Mouse (Mus musculus) MEL (cell line): ENCODE results near the gene Gli3. TPM values are rescaled to one million over a fixed set of nuclear protein-coding genes. Genes with fewer than 3 reads are reported as not detected.

Experiments used
- DNase-seq: peaks from one replicate; pipeline ENCODE4 v3.0.0; 2011; ENCODE audit warnings: low read depth, low spot score
- H3K27ac ChIP-seq: 2 replicates; pipeline ENCODE4 v1.5.1; 2012; ENCODE audit warnings: low read depth, mild to moderate bottlenecking, control low read depth, low read length, moderate library complexity; ENCODE audit not compliant: control insufficient read depth
- H3K27me3 ChIP-seq, 2 experiments: fragments of 150-350 bp in 1 of 2; sonication (generic) in 1 of 2; 2 replicates each; pipeline ENCODE4 v1.6.1; 2012; ENCODE audit warnings: low read length in 2 of 2, mild to moderate bottlenecking in 2 of 2, improper control_type of control experiment in 1 of 2, moderate library complexity in 1 of 2; ENCODE audit not compliant: insufficient read depth in 2 of 2, control insufficient read depth in 1 of 2
- H3K36me3 ChIP-seq, 2 experiments: 2 replicates each; pipeline ENCODE4 v1.6.1; 2012 to 2014; ENCODE audit warnings: low read length in 2 of 2, improper control_type of control experiment in 1 of 2, inconsistent platforms in 1 of 2, mild to moderate bottlenecking in 1 of 2; ENCODE audit not compliant: insufficient read depth in 2 of 2, control insufficient read depth in 1 of 2
- H3K4me1 ChIP-seq, 2 experiments: fragments of 150-350 bp in 1 of 2; sonication (generic) in 1 of 2; 2 replicates each; pipeline ENCODE4 v1.6.1; 2012; ENCODE audit warnings: low read length in 2 of 2, improper control_type of control experiment in 1 of 2, mild to moderate bottlenecking in 1 of 2; ENCODE audit not compliant: insufficient read depth in 2 of 2, control insufficient read depth in 1 of 2
- H3K4me3 ChIP-seq, 2 experiments: fragments of 150-350 bp in 1 of 2; sonication (generic) in 1 of 2; 2 replicates each; pipeline ENCODE4 v1.5.1; 2012; ENCODE audit warnings: low read depth in 2 of 2, low read length in 2 of 2, mild to moderate bottlenecking in 2 of 2, moderate library complexity in 2 of 2, control low read depth in 1 of 2, improper control_type of control experiment in 1 of 2; ENCODE audit not compliant: control insufficient read depth in 1 of 2, insufficient read depth in 1 of 2
- H3K79me2 ChIP-seq: 2 replicates; pipeline ENCODE4 v1.6.1; 2012; ENCODE audit warnings: mild to moderate bottlenecking, low read length, moderate library complexity; ENCODE audit not compliant: control insufficient read depth, poor library complexity, insufficient read depth
- H3K9ac ChIP-seq: 2 replicates; pipeline ENCODE4 v1.6.1; 2012; ENCODE audit warnings: low read depth, mild to moderate bottlenecking, control low read depth, low read length, moderate library complexity; ENCODE audit not compliant: control insufficient read depth, poor library complexity, severe bottlenecking
- H3K9me3 ChIP-seq: fragments of 150-350 bp; sonication (generic); replicated peaks from 2 replicates; pipeline ENCODE4 v1.6.1; 2012; ENCODE audit warnings: mild to moderate bottlenecking, low read length, improper control_type of control experiment, moderate library complexity; ENCODE audit not compliant: insufficient read depth
- CHD2 ChIP-seq: IDR thresholded peaks from 2 replicates; pipeline ENCODE4 v1.6.1; 2011; ENCODE audit warnings: low read length, improper control_type of control experiment
- CTCF ChIP-seq, 3 experiments: IDR thresholded peaks in 2 of 3; conservative IDR thresholded peaks in 1 of 3; 2 replicates each; pipeline ENCODE4 v1.5.1; 2011 to 2012; ENCODE audit warnings: low read length in 3 of 3, low read depth in 2 of 3, mild to moderate bottlenecking in 2 of 3, improper control_type of control experiment in 1 of 3, inconsistent platforms in 1 of 3, mixed read lengths in 1 of 3, moderate library complexity in 1 of 3; ENCODE audit not compliant: control insufficient read depth in 1 of 3, insufficient read depth in 1 of 3, poor library complexity in 1 of 3, severe bottlenecking in 1 of 3
- E2F4 ChIP-seq: IDR thresholded peaks from 2 replicates; pipeline ENCODE4 v1.6.1; 2011; ENCODE audit warnings: low read depth, low read length, improper control_type of control experiment, borderline replicate concordance
- ELF1 ChIP-seq: IDR thresholded peaks from 2 replicates; pipeline ENCODE4 v1.6.1; 2014; ENCODE audit warnings: low read depth, mild to moderate bottlenecking, inconsistent platforms, low read length, improper control_type of control experiment, moderate library complexity
- EP300 ChIP-seq, 2 experiments: IDR thresholded peaks; 2 replicates each; pipeline ENCODE4 v1.6.1; 2011; ENCODE audit warnings: improper control_type of control experiment in 2 of 2, low read length in 2 of 2, low read depth in 1 of 2, mild to moderate bottlenecking in 1 of 2
- GABPA ChIP-seq: IDR thresholded peaks from 2 replicates; pipeline ENCODE4 v1.6.1; 2012; ENCODE audit warnings: low read depth, mild to moderate bottlenecking, inconsistent platforms, low read length, improper control_type of control experiment, moderate library complexity
- GATA1 ChIP-seq: IDR thresholded peaks from 2 replicates; pipeline ENCODE4 v1.6.1; 2011; ENCODE audit warnings: low read depth, low read length, improper control_type of control experiment
- HCFC1 ChIP-seq: IDR thresholded peaks from 2 replicates; pipeline ENCODE4 v1.6.1; 2012; ENCODE audit warnings: low read depth, mild to moderate bottlenecking, inconsistent platforms, low read length, improper control_type of control experiment, moderate library complexity
- JUND ChIP-seq: IDR thresholded peaks from 2 replicates; pipeline ENCODE4 v1.6.1; 2011; ENCODE audit warnings: low read depth, mild to moderate bottlenecking, improper control_type of control experiment, low read length
- MAFK ChIP-seq: IDR thresholded peaks from 2 replicates; pipeline ENCODE4 v1.6.1; 2011; ENCODE audit warnings: low read depth, mild to moderate bottlenecking, low read length, improper control_type of control experiment, borderline replicate concordance
- MAX ChIP-seq: IDR thresholded peaks from 2 replicates; pipeline ENCODE4 v1.6.1; 2011; ENCODE audit warnings: low read length, improper control_type of control experiment
- MEF2A ChIP-seq: IDR thresholded peaks from 2 replicates; pipeline ENCODE4 v1.6.1; 2014; ENCODE audit warnings: low read depth, mild to moderate bottlenecking, inconsistent platforms, low read length, improper control_type of control experiment; ENCODE audit not compliant: poor library complexity, insufficient replicate concordance, severe bottlenecking; ENCODE audit errors: extremely low read depth
- MXI1 ChIP-seq: IDR thresholded peaks from 2 replicates; pipeline ENCODE4 v1.6.1; 2011; ENCODE audit warnings: mild to moderate bottlenecking, low read depth, low read length, improper control_type of control experiment
- MYB ChIP-seq: IDR thresholded peaks from 2 replicates; pipeline ENCODE4 v1.6.1; 2011; ENCODE audit warnings: mild to moderate bottlenecking, low read depth, low read length, improper control_type of control experiment
- MYC ChIP-seq: IDR thresholded peaks from 2 replicates; pipeline ENCODE4 v1.6.1; 2011; ENCODE audit warnings: low read depth, mild to moderate bottlenecking, low read length, improper control_type of control experiment, moderate library complexity
- NELFE ChIP-seq: IDR thresholded peaks from 2 replicates; pipeline ENCODE4 v1.6.1; 2011; ENCODE audit warnings: low read depth, low read length, improper control_type of control experiment
- NRF1 ChIP-seq: IDR thresholded peaks from 2 replicates; pipeline ENCODE4 v1.6.1; 2014; ENCODE audit warnings: low read depth, mild to moderate bottlenecking, inconsistent platforms, low read length, improper control_type of control experiment, moderate library complexity; ENCODE audit not compliant: poor library complexity, insufficient read depth, severe bottlenecking
- POLR2A ChIP-seq, 2 experiments: IDR thresholded peaks; 2 replicates each; pipeline ENCODE4 v1.6.1; 2011 to 2012; ENCODE audit warnings: low read length in 2 of 2, mild to moderate bottlenecking in 2 of 2, control low read depth in 1 of 2, improper control_type of control experiment in 1 of 2, low read depth in 1 of 2, moderate library complexity in 1 of 2; ENCODE audit not compliant: control insufficient read depth in 1 of 2, insufficient read depth in 1 of 2, poor library complexity in 1 of 2
- RAD21 ChIP-seq: IDR thresholded peaks from 2 replicates; pipeline ENCODE4 v1.6.1; 2011; ENCODE audit warnings: mild to moderate bottlenecking, low read depth, low read length, improper control_type of control experiment
- SMC3 ChIP-seq: IDR thresholded peaks from 2 replicates; pipeline ENCODE4 v1.6.1; 2011; ENCODE audit warnings: low read depth, low read length, improper control_type of control experiment
- TBP ChIP-seq: IDR thresholded peaks from 2 replicates; pipeline ENCODE4 v1.8.0; 2011; ENCODE audit warnings: low read depth, low read length, improper control_type of control experiment
- TCF12 ChIP-seq: IDR thresholded peaks from 2 replicates; pipeline ENCODE4 v1.6.1; 2014; ENCODE audit warnings: low read depth, mild to moderate bottlenecking, inconsistent platforms, low read length, improper control_type of control experiment, moderate library complexity
- USF1 ChIP-seq: IDR thresholded peaks from 2 replicates; pipeline ENCODE4 v1.6.1; 2014; ENCODE audit warnings: low read depth, mild to moderate bottlenecking, inconsistent platforms, low read length, improper control_type of control experiment, moderate library complexity
- USF2 ChIP-seq, 2 experiments: IDR thresholded peaks; 2 replicates each; pipeline ENCODE4 v1.6.1; 2011 to 2012; ENCODE audit warnings: improper control_type of control experiment in 2 of 2, low read length in 2 of 2, borderline replicate concordance in 1 of 2, inconsistent platforms in 1 of 2, low read depth in 1 of 2, mild to moderate bottlenecking in 1 of 2; ENCODE audit not compliant: insufficient read depth in 1 of 2
- ZKSCAN1 ChIP-seq: IDR thresholded peaks from 2 replicates; pipeline ENCODE4 v1.6.1; 2012; ENCODE audit warnings: low read depth, mild to moderate bottlenecking, inconsistent platforms, low read length, improper control_type of control experiment, moderate library complexity
- ZNF384 ChIP-seq: IDR thresholded peaks from 2 replicates; pipeline ENCODE4 v1.6.1; 2012; ENCODE audit warnings: low read depth, mild to moderate bottlenecking, inconsistent platforms, low read length, improper control_type of control experiment
- polyA plus RNA-seq, 2 experiments: library from polyadenylated mRNA; stranded (reverse) in 1 of 2; unstranded in 1 of 2; fragments of >175 nt in 1 of 2; fragments of >200 nt in 1 of 2; gene quantifications; 2 replicates each; pipeline versions ENCODE4 v1.2.1 to v1.2.4; 2012; ENCODE audit warnings: low replicate concordance in 2 of 2, low read depth in 1 of 2; ENCODE audit not compliant: insufficient read length in 2 of 2, insufficient read depth in 1 of 2, missing spikeins in 1 of 2
- total RNA-seq: library from RNA; depleted of rRNA; stranded (reverse); fragments of 300-350 nt; gene quantifications from 2 replicates; pipeline ENCODE4 v1.2.3, GENCODE M21; 2012

The Gli3 gene
- total and polyA plus RNA-seq, 3 experiments: not detected

DNA sequence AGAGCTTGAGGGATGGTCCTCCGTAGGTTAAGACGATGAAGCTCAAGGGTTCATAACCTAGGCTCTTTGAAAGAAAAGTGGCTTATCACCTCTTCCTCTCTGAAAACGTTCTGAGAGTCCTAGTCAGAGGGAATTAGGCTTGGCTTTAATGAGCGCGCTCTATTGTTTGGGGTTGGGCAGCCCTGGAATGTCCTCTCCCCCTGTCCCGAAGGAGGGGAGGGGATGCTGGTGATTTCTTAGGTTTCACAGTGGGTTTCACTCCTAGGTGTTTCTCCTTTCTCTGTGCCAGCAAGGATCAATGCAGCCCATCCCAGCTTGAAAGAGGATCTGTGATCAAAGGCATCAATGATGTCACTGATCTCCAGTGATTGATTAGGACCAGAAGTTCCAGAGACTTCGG lies 24.3 kb downstream of the Gli3 start:
- no peaks in the 10 kb centered on the region for H3K9me3 ChIP-seq
- no peak for DNase-seq
- TF ChIP-seq ELF1 (no peak), RAD21 (no peak), MAFK (no peak), NRF1 (no peak), SMC3 (no peak), HCFC1 (no peak), USF2 (IDR thresholded peaks at IDR 0.05; ENCODE audit: borderline replicate concordance in 1 of 2, insufficient read depth in 1 of 2, low read depth in 1 of 2, low read length in 2 of 2) (no peak), MAX (no peak), ZKSCAN1 (no peak), MYC (no peak), TBP (no peak), JUND (no peak), TCF12 (no peak), NELFE (no peak), CHD2 (no peak), GABPA (no peak), MEF2A (no peak), E2F4 (no peak), GATA1 (no peak)
- no peaks in the 10 kb centered on the region for H3K79me2 ChIP-seq
- no peaks in the 10 kb centered on the region for H3K36me3 ChIP-seq
- no peak overlapping the region for H3K27ac ChIP-seq
- no peaks in the 10 kb centered on the region for H3K4me1 ChIP-seq
- H3K4me3 ChIP-seq: no peak overlapping the region
- H3K9ac ChIP-seq: no peak overlapping the region
- H3K27me3 ChIP-seq: no peaks in the 10 kb centered on the region

DNA sequence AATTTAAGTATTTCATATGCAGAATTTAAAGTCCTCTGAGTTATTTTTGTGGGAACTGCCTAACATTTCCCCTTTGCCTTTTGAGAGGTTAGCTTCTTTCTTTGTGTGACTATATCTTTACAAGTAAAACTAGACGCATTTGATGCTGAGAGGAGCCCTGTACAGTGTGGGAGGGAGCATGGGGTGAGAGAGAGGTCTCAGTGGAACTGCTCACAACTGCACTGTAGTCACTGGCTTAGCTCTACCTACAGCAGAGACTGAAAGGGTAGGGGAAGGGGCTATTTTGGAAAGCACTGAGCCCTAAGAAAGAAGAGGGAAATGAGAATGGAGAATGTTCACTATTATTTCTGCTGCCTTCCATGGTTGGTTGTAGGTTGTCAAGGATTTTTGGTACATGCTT lies 25.0 kb downstream of the Gli3 start:
- Histone ChIP-seq H3K27ac (no peak overlapping the region), H3K4me1 (no peaks in the 10 kb centered on the region), H3K79me2 (no peaks in the 10 kb centered on the region), H3K9me3 (no peaks in the 10 kb centered on the region), H3K27me3 (no peaks in the 10 kb centered on the region), H3K4me3 (no peak overlapping the region), H3K9ac (no peak overlapping the region), H3K36me3 (no peaks in the 10 kb centered on the region)
- TF ChIP-seq EP300 (IDR thresholded peaks at IDR 0.05; ENCODE audit: low read depth in 1 of 2, low read length in 2 of 2) (no peak), MAFK (no peak), ZNF384 (no peak), GABPA (no peak), CTCF (IDR thresholded peaks at IDR 0.05 in 2 of 3, conservative IDR thresholded peaks at IDR 0.05 in 1 of 3; ENCODE audit: control insufficient read depth in 1 of 3, insufficient read depth in 1 of 3, low read depth in 2 of 3, low read length in 3 of 3, poor library complexity in 1 of 3, severe bottlenecking in 1 of 3) (no peak), ZKSCAN1 (no peak), GATA1 (no peak), MXI1 (no peak), MAX (no peak), JUND (no peak), POLR2A (IDR thresholded peaks at IDR 0.05; ENCODE audit: control insufficient read depth in 1 of 2, insufficient read depth in 1 of 2, low read depth in 1 of 2, low read length in 2 of 2, poor library complexity in 1 of 2) (no peak), MYB (no peak), USF1 (no peak)
- DNase-seq: no peak
